Mouse (Mus musculus) cerebellum, adult (tissue): ENCODE results near the gene Nfic.

Source experiments
- ATAC-seq: cut with Nextera tagmentation; 2 replicates; pipeline ENCODE4 v1.9.2; 2017; ENCODE audit warnings: mild to moderate bottlenecking, moderate library complexity, mixed read lengths; ENCODE audit not compliant: insufficient number of reproducible peaks, low FRiP score, low TSS enrichment

The Nfic gene

DNA sequence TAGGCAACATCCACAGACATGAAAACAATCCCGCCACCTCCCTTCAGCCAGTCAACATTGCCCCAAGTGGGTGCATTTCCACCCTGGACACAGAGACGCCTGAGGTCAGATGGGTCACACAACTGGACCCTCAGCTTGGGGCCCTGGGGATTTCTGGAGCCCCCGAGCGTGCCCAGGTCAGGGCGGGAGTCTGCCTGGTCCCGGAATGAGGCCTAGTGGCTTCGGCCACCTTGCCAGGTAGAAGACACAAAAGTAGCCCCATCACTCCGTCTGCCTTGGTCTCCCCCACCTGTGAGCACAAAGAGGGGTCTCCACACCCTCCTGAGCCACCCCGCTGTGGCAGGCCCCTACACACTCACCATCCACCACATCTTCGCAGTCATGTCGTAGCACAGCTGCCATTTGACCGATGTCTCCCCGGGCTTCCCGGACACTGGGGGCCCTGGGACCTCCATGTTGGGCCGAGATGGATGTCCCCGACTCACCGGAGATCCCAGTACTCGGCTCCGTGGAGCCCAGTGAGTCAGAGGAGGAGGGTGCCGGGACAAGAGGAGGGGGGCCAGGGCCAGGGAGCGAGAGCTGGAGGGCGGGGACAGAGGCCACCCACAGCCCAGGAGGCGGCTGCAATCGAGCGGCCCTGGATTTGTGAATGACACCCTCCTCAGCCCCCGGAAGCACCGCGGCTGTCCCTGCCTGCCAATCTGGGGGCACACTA is at the start of gene Nfic:
Gene Nfic (minus strand): TSS at position 455 of the 715 bp plus-strand sequence.
- no peak for ATAC-seq

DNA sequence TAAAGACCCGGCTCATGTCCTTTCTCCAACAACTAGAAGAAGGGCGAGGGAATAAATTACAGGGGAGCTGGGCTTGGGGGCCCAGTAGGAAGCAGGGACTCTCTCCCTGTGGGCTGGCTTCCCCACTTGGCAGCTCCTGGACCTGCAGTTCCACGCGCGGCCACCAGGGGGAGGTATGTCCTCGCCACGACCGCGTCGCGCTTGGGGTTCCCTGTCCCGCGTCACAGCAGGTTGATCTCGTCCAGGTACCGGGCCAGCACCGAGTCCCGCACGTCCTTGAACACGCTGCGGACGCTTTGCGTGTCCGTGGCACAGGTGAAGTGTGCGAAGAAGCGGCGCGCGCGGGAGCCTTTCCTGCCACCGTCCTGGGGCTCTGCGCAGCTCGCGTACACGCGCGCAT is 47.2 kb upstream of the Nfic start:
- peak; percentile 23; the same call in 1 of the 2 replicates for ATAC-seq

DNA sequence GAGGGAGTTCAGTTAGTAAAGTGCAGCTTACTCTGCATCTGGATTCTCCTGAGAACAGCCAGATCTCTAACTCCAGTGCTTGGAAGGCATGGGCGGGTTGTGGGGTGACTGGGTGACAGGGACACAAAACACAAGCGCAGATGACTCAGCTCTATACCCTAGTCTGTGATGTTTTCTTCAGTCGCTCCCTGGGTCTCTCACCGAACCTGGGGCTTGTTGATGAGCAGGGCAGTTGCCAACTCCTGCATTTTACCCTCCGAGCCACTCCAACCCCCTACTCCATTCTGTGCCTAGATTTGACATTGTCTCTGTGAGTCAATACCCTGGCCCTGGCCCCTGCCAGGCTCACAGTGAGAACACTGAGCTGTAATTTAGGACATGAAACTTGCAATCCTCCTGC is 46.4 kb upstream of the Nfic start:
- ATAC-seq = no peak

DNA sequence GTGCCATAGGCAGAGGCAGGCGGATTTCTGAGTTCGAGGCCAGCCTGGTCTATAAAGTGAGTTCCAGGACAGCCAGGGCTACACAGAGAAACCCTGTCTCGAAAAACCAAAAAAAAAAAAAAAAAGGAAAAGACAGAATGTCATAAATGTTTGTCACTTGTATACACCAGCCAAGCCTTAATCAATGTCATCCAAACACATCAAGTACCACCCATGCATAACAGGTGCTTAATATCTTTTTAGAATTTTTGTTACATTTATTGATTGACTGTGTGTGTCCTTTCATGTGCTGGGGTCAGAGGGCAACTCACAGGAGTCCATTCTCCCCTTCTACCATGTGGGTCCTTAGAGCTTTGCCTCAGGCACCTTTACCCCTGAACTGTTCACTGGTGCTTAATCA is 44.6 kb upstream of the Nfic start, which contains the start of gene S1pr4:
Gene S1pr4 (minus strand): TSS at position 101 of the 400 bp plus-strand sequence.
- no peak for ATAC-seq

DNA sequence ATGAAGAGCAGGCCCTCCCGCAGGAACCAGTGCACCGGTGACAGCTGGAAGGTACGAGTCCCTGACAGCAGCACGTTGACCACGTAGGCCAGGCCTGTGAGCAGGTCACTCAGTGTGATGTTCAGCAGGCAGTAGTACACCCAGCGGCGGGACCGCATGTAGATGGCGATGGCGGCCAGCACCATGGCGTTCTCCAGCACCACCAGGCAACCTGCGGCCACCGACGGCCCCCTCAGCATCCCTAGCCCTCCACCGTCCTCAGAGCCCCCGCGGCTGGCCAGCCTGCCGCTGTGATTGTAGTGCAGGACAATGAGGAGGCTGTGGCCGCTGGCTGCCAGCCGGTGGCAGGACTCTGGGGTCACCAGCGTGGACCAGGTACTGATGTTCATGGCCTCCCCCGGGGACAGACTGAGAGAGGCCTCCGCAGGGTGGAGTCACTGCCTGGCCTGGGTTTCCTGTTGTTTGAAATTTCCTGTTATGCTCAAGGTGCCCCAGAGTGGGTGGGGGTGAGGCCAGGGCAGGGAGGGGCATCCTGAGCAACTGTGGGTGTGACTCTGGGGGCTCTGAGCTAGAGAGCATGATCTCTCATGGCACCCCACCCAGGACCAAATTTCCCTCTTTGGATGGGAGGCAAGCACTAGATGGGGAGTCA is 43.9 kb upstream of the Nfic start:
- no peak for ATAC-seq

DNA sequence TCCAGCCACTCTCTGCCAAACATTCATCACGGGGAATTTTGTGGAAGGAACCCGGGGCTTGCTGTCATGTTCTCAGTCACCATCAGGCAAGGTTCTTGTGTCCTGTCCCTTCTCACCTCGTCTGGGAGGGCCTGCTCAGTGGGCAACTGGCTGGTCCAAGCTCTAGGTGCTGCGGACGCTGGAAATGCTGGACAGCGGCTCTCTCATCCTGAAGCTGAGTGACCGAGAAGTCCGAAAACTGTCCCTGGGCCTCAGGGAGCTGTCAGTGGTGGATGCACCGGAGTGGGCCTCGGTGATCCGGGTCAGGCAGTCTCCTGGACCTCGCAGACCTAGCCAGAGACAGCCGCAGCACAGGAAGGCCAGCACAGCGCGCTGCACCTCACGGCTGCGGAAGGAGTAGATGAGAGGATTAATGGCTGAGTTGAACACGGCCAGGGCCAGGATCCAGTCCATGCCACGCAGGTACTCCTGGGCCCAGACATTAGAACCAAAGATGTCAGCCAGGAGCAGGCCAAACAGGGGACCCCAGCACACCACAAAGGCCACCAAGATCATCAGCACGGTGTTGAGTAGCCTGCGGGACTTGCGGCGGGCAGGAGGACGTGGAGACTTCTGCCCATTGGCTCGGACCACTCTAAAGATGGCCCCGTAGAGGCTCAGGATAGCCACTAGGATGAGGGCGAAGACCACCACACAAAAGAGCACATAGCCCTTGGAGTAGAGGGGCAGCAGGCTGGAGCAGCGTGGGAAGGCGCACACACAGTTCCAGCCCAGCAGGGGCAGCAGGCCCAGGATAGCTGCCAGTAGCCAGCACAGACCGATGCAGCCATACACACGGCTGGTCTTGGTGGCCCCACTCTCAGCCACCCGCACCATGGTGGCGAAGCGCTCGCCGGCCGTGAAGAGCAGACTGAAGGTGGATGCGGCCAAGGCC is 43.1 kb upstream of the Nfic start:
- ATAC-seq = no peak

DNA sequence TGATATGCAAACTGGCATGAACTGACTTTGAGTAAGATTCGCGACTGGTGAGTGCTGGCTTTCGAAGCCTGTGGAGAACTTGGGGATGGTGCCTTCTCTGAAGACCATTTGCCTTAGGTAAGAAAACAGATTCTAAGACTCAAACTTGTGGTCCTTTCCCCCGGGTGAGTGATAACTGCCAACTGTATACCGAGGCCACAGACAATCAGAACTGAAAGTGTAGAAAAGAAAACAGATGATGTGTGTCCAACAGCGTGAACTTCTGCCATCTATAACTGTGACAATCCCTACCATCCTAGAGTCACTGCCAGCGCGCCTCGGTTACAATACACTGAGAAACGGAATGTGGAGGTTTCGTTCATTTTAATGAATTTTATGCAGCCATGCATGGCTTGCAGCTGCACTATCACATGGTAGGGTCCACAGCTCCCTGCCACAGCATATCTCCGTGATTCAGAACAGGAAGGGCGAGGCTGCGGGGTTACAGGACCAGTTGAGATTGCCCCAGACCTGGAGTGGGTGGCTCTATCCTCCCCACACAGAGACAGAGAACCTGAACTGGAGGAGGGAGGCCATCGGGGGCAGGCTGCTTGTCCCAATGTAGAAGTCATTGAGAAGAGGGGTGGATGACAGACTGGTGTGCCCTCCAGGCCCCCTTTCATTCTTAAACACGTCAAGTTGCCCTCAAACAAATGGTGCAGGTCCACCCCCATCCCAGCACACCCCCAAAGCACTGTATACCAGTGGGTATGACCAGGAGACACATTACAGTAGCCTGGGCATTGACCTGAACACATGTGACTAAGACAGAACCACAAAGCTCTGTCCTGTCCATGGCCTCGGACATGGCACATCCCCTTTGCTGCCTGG is 42.2 kb upstream of the Nfic start:
- ATAC-seq = no peak

DNA sequence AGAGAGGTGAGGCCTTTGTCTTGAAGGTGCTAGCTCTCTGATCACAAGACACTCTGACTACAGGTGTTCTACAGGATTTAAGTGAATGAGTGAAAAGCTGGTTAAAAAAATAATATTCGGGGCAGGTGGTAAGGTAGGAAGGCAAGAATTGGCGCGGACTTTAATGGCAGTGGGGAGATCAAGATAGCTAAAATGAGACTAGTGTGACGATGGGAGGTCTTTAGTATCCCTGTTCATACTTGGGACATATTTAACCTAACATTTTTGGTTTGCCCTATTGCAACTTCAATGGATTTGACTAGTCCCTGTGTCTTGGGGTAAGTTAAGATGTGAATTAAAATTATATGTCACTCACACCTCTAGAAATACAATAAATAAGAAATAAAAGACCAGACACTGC is 41.5 kb upstream of the Nfic start:
- no peak for ATAC-seq

DNA sequence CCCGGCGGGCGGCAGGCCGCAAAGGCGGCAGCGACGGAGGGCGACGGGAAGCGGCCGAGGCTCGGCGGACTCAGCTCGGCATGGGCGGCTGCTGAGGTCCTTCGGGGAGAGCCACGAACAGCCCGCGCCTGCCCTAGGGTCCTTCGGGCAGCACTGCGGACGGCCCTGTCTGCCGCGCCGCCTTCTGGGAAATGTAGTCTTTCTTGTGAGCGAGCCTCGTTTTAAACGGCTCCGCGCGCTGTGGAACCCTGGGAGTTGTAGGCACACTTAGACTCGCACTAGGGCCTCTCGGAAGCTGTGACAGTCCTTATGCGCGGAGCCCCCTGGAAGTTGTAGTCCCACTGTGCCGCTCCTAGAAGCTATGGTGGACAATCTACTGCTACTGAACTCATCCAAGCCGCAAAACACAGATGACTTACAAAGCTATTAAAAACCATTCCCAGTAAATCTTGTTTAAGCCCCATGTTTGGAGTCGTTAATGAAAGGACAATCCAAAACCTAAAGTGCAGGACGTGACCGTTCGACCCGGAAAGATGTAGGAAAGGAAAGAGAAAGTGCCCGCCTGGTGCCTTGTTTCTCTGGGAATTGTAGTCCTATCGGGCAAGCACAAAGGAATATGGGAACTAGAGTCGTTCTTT is 40.9 kb upstream of the Nfic start, which contains the start of gene Ncln:
Gene Ncln (minus strand): TSS at position 129 of the 638 bp plus-strand sequence.
- ATAC-seq = peak; percentile 90

DNA sequence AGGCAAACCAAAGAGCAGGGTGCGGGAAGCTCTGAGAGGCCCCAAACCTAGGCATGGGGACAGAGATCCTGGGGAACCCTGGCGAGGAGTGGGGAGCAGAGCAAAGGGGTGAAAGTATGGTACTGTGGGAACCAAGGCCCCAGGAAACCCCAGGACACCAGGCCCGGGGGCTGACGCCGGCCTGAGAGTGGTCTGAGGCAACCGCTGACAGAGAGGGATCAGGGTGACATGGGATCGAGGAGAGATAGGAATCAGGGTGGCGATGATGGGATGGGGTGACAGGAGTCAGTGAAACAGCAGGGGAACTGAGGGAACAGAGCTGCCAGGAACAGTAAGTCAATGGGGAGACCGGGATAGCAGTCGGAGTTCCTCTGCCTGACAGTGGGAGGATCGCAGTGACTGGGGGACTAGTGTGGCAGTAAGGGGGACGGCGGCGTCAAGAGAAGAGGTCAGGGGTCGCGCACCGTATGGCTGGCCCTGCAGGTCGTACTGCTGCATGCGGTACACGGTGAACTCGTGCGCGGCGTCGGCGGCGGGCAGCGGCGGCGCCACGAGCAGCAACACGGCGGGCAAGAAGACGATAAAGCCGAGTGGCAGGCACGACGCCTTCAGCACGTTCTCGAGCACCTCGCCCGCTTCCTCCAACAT is 40.3 kb upstream of the Nfic start:
- ATAC-seq = 0 out of 2 replicates have a peak, but pooled peaks have one; percentile 3

DNA sequence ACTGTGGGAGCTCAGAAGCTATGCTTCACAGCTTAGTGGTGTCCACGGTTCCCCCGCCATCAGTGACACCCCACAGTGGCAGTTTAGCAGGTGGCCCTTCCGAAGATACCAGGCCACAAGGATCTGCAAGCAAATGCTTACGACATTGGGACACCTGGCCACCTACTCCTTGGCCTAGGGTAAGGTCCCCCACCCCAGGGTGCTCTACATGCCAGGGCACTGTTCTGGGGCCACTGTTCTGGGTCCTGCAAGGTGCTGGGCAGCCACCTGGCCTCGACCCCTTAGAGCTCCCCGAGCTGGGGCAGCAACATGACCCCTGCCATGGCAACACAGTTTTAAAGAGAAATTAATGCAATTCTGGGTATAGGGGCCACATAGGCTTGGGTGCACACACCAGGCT is 39.7 kb upstream of the Nfic start:
- no peak for ATAC-seq

DNA sequence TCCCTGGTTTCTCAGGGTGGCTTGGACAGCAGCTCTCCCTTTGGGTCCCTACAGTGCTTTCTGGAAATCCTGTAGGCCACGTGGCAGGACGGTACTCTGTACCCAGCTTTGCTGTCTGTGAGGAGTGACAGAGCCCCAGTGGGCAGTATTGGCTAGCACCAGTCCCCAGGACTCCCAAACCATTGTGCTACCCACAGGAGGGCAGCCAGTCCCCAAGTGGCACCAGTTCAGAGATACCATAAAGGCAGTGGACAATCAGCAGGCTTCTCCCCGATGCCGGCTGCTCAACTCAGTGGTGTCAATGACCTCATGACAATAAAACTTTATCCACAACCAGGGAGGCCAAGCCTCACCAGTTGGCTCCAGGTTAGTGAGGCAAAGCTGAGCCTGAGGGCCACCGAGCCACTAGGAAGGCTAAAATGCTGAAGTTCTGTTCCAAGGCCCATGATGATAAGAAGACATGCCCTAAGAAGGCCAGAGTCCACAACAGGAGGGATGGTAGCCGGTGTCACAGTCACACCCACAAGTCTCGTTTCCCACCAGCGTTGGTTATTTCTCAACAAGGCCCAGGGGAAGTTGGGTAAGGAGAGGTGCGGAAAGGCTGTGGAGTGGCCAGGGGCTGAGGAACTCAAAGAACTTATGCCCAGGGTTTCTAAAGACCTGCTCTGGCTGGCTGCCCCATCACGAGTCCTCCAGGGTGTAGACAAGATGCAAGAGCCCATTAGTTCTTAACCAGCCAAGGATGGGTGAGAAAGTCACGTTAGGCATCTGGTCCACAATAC is 39.0 kb upstream of the Nfic start:
- no peak for ATAC-seq

DNA sequence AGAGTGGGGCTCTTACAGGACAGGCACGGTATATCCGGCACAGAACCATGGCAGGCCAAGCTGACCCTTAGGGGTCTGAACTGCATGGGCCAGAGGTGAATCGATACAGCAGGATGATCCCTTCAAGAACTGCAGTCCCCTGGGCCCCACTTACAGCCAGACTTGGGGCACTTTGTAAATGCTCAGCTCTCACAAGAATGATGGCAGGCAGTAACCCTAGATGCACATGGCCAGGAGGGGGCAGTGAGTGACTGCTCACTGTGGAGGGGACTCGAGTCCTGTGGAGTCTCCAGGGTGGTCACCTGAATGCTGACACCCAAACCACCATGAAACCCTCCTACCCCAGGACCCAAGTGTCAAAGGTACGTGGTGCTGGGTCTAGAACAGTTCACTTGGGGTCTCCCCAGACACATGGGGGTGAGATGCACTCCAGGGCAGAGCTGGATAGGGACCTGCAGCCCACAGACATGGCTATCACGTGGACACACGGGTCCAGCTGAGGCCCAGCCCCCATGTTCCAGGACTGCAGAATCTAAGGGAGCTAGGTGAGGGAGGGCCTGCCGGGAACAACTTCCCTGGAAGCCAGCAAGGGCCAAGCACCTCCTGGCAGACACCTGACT is 38.3 kb upstream of the Nfic start:
- ATAC-seq = no peak

DNA sequence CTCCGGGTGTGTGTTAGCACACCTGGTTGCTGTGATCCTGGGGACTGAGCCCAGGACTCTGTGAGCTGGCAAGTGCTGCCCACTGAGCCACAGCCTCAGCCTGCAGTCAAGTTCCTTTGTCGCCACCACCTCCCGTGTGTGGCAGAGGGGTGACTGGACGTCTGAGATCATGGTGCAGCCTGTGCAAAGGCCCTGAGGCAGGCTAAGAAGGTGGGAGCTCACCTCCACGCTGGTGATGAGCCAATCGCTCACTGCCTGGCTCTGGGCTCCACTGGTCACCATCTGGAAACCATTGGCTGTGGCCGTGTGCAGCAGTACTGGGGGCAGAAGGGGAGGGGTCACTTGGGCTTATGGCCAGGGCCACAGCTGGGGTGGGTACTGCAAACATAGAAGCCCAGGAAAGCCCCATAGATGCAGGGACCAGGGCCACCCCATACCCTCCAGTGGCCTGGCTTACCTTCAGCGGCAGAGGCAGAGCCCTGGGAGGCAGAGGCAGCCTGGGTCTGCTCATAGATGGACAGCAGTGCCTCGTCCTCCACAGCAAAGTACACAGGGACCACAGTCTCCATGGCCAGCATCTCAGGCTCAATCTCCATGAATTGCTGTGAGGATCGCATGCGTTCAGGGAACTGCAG is 37.3 kb upstream of the Nfic start:
- ATAC-seq = no peak

DNA sequence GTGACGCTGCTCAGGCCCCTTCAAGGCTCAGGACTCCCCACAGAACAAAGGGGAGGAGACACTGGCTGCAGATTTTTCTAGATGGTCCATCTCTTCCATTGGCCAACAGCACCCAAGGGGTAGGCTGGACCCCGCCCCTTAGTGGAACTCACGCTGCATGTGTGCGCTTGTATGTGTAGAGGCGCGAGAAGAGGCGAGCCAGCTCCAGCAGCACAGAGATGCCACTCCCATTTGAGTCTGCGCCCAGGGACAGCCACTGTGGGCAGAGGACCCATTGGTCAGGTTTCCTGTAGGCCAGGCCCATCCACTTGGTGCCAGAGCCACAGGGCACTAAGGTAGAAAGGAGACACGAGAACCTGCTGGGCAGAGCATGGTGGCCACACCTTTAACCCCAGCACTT is 35.6 kb upstream of the Nfic start:
- no peak for ATAC-seq

DNA sequence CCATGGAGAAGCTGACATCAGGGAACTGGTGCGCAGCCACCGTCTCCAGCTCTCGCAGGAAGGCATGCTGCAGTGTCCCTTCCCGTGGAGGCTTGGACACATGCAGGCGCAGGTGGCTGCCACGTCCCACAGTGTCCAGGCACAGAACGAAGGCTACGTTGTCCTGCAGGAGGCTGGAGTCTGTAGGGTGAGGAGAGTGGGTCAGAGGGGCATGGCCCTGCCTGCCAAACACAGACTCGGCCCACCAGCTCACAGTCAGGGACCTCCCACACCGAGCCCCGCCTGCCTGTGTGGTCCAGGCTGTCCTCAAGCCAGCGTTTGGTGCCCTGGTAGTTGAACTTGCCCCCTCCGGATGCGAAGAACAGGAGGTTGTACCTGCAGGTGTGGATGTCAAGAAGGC is 34.5 kb upstream of the Nfic start:
- ATAC-seq = no peak

DNA sequence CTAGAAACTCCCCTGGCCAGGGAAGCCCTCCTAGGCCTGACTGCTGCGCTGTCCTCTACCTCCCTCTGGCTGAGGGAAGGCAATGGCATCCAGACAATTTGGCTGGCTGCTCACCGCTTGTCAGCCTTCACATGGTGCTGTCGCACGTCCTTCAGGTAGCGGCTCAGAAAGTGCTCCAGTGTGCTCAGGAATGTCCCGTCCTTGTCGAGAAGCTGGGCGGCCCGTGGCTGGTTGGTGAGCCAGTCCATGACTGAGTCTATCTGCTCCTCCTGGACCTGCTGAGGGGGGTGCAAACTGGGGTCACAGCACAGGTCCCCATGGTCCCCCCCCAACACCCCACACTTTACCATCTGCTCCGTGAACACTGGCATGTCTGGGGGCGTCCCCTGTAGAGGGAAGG is 32.6 kb upstream of the Nfic start:
- ATAC-seq = no peak
